Comparison of ENCODE assay signal across 21 mouse cellular contexts in genomic region chr14:23997912-23998311, GRCm38 (mm10). TPM values are rescaled to one million over a fixed set of nuclear protein-coding genes. Genes with fewer than 3 reads are reported as not detected.
"Had no signal": no experiment of that assay in that cellular context is flagged by ENCODE, and none has a peak within 500 bp of the region (broad histone marks: within the 10 kb centered on the region; RNA-seq: fewer than 3 reads in every experiment).

No protein-coding gene starts in this region.

- H3K4me1 ChIP-seq: limb, embryonic 12.5 days; midbrain, embryonic 12.5 days had no signal

- H3K4me2 ChIP-seq: limb, embryonic 12.5 days; limb, embryonic 15.5 days; liver, embryonic 11.5 days; midbrain, embryonic 12.5 days; neural tube, embryonic 13.5 days had no signal

- H3K9ac ChIP-seq: limb, embryonic 12.5 days; limb, embryonic 15.5 days; liver, embryonic 14.5 days; liver, postnatal 0 days; midbrain, embryonic 12.5 days; neural tube, embryonic 13.5 days had no signal

- H3K27ac ChIP-seq: limb, embryonic 12.5 days; limb, embryonic 15.5 days; liver, embryonic 14.5 days; macrophage; midbrain, embryonic 12.5 days; neural tube, embryonic 13.5 days; stomach, postnatal 0 days had no signal

- ATAC-seq: inflammation-experienced regulatory T-cells, adult 6 months; intestine, embryonic 16.5 days; liver, postnatal 0 days had no signal

- H3K4me3 ChIP-seq: limb, embryonic 12.5 days; limb, embryonic 15.5 days; midbrain, embryonic 12.5 days; neural tube, embryonic 13.5 days had no signal

- H3K36me3 ChIP-seq: limb, embryonic 12.5 days; limb, embryonic 15.5 days; midbrain, embryonic 12.5 days; neural tube, embryonic 13.5 days had no signal

- H3K9me3 ChIP-seq: limb, embryonic 12.5 days; limb, embryonic 15.5 days; midbrain, embryonic 12.5 days; neural tube, embryonic 13.5 days had no signal

- DNase-seq: kidney, adult 18-20 months; kidney, adult 9 months; kidney, postnatal 14 days; kidney, postnatal 4 days; left cerebral cortex, postnatal 4 days; liver, postnatal 0 days; thymus, adult 2 months; thymus, postnatal 14 days; thymus, postnatal 4 days had no signal

RNA-seq across cellular contexts. Expression of gene Kcnma1, which starts 16.4 kb away (rescaled TPM):
- total RNA-seq: megakaryocyte, adult 5-6 weeks; neutrophil, adult 5-6 weeks had no signal
- polyA plus RNA-seq: inflammation-experienced regulatory T-cells, adult 6 months; macrophage had no signal
